Mouse (Mus musculus): ENCODE data around the gene Ttyh3. TPM values are rescaled to one million over a fixed set of nuclear protein-coding genes. Genes with fewer than 3 reads are reported as not detected.

The Ttyh3 gene
- polyA plus RNA-seq, 1 experiment from 2014 or later: 19.8 TPM

- Histone ChIP-seq H3K9ac (replicated peaks; ENCODE audit: low read depth) (no peak overlapping the region), H3K9me3 (ENCODE audit: low read length) (no peaks in the 10 kb centered on the region), H3K36me3 (ENCODE audit: insufficient read depth, low read length) (no peaks in the 10 kb centered on the region), H3K27me3 (replicated peaks; ENCODE audit: insufficient read depth, low read length) (no peaks in the 10 kb centered on the region), H3K27ac (ENCODE audit: low read length) (no peak overlapping the region), H3K4me3 (ENCODE audit: low read depth, low read length) (no peak overlapping the region), H3K4me2 (replicated peaks; ENCODE audit: low read depth, low read length) (no peak overlapping the region), H3K4me1 (ENCODE audit: insufficient read depth, low read depth, low read length) (no peaks in the 10 kb centered on the region)
- TF ChIP-seq EP300 (IDR thresholded peaks at IDR 0.05): no peak
- TF ChIP-seq CTCF (IDR thresholded peaks at IDR 0.05): no peak
- ATAC-seq (peak; percentile 67), DNase-seq (ENCODE audit: low spot score) (peak; percentile 28)
- 17% methylated on average over 4 of the region's 5 CpGs for whole genome bisulfite sequencing
Measured at GRCm38 (mm10) chr5:140581569-140581968, 67.3 kb downstream of the Ttyh3 start.

- Histone ChIP-seq H3K4me2 (replicated peaks; ENCODE audit: low read depth, low read length) (no peak overlapping the region), H3K36me3 (ENCODE audit: insufficient read depth, low read length) (no peaks in the 10 kb centered on the region), H3K27ac (ENCODE audit: low read length) (no peak overlapping the region), H3K9me3 (ENCODE audit: low read length) (no peaks in the 10 kb centered on the region), H3K4me3 (ENCODE audit: low read depth, low read length) (no peak overlapping the region), H3K9ac (replicated peaks; ENCODE audit: low read depth) (no peak overlapping the region), H3K4me1 (ENCODE audit: insufficient read depth, low read depth, low read length) (no peaks in the 10 kb centered on the region), H3K27me3 (replicated peaks; ENCODE audit: insufficient read depth, low read length) (no peaks in the 10 kb centered on the region)
- DNase-seq (ENCODE audit: low spot score) (no peak), ATAC-seq (no peak)
- WGBS: 64% methylated on average over 3 of the region's 6 CpGs
- TF ChIP-seq EP300 (IDR thresholded peaks at IDR 0.05): no peak
- no peak for TF ChIP-seq CTCF (IDR thresholded peaks at IDR 0.05)
Measured at GRCm38 (mm10) chr5:140579771-140580170, 69.1 kb downstream of the Ttyh3 start.

GRCm38 (mm10) chr5:140579221-140579620 lies 69.6 kb downstream of the Ttyh3 start:
- no peak for DNase-seq (ENCODE audit: low spot score)
- no peaks in the 10 kb centered on the region for H3K9me3 ChIP-seq (ENCODE audit: low read length)
- TF ChIP-seq EP300 (IDR thresholded peaks at IDR 0.05) (no peak), CTCF (IDR thresholded peaks at IDR 0.05) (no peak)
- 62% methylated on average over 9 of the region's 9 CpGs for WGBS
- H3K9ac ChIP-seq (replicated peaks; ENCODE audit: low read depth): no peak overlapping the region
- no peak overlapping the region for H3K4me2 ChIP-seq (replicated peaks; ENCODE audit: low read depth, low read length)
- no peak for ATAC-seq
- no peak overlapping the region for H3K4me3 ChIP-seq (ENCODE audit: low read depth, low read length)
- no peaks in the 10 kb centered on the region for H3K4me1 ChIP-seq (ENCODE audit: insufficient read depth, low read depth, low read length)
- no peaks in the 10 kb centered on the region for H3K27me3 ChIP-seq (replicated peaks; ENCODE audit: insufficient read depth, low read length)
- no peak overlapping the region for H3K27ac ChIP-seq (ENCODE audit: low read length)
- H3K36me3 ChIP-seq (ENCODE audit: insufficient read depth, low read length): no peaks in the 10 kb centered on the region

- Histone ChIP-seq H3K9me3 (ENCODE audit: low read length) (no peaks in the 10 kb centered on the region), H3K9ac (replicated peaks; ENCODE audit: low read depth) (no peak overlapping the region), H3K4me2 (replicated peaks; ENCODE audit: low read depth, low read length) (no peak overlapping the region), H3K36me3 (ENCODE audit: insufficient read depth, low read length) (no peaks in the 10 kb centered on the region), H3K4me3 (ENCODE audit: low read depth, low read length) (no peak overlapping the region), H3K27ac (ENCODE audit: low read length) (no peak overlapping the region), H3K4me1 (ENCODE audit: insufficient read depth, low read depth, low read length) (no peaks in the 10 kb centered on the region), H3K27me3 (replicated peaks; ENCODE audit: insufficient read depth, low read length) (no peaks in the 10 kb centered on the region)
- ATAC-seq (no peak), DNase-seq (ENCODE audit: low spot score) (no peak)
- WGBS: 39% methylated on average over 5 of the region's 5 CpGs
- no peak for TF ChIP-seq EP300 (IDR thresholded peaks at IDR 0.05)
- TF ChIP-seq CTCF (IDR thresholded peaks at IDR 0.05): no peak
Measured at GRCm38 (mm10) chr5:140575381-140575866, 73.4 kb downstream of the Ttyh3 start.

GRCm38 (mm10) chr5:140572611-140573010 lies 76.2 kb downstream of the Ttyh3 start:
- 58% methylated on average over 6 of the region's 6 CpGs for whole genome bisulfite sequencing
- peak; percentile 45 for ATAC-seq
- no peak overlapping the region for H3K27ac ChIP-seq (ENCODE audit: low read length)

GRCm38 (mm10) chr5:140571673-140572072 lies 77.2 kb downstream of the Ttyh3 start:
- WGBS: 52% methylated on average over 10 of the region's 10 CpGs
- H3K27me3 ChIP-seq (replicated peaks; ENCODE audit: insufficient read depth, low read length): no peaks in the 10 kb centered on the region

More at GRCm38 (mm10) chr5:140572611-140573010, 76.2 kb downstream of the Ttyh3 start:
- no peaks in the 10 kb centered on the region for H3K36me3 ChIP-seq (ENCODE audit: insufficient read depth, low read length)
- peaks cover 3% of the 10 kb centered on the region; the same call in 1 of the 2 replicates for H3K4me1 ChIP-seq (ENCODE audit: insufficient read depth, low read depth, low read length)
- H3K9me3 ChIP-seq (ENCODE audit: low read length): no peaks in the 10 kb centered on the region
- H3K27me3 ChIP-seq (replicated peaks; ENCODE audit: insufficient read depth, low read length): no peaks in the 10 kb centered on the region
- no peak overlapping the region for H3K4me2 ChIP-seq (replicated peaks; ENCODE audit: low read depth, low read length)
- DNase-seq (ENCODE audit: low spot score): no peak
- no peak overlapping the region for H3K9ac ChIP-seq (replicated peaks; ENCODE audit: low read depth)
- H3K4me3 ChIP-seq (ENCODE audit: low read depth, low read length): no peak overlapping the region
- TF ChIP-seq EP300 (IDR thresholded peaks at IDR 0.05) (no peak), CTCF (IDR thresholded peaks at IDR 0.05) (no peak)

More at GRCm38 (mm10) chr5:140571673-140572072, 77.2 kb downstream of the Ttyh3 start:
- no peak overlapping the region for H3K4me3 ChIP-seq (ENCODE audit: low read depth, low read length)
- no peak overlapping the region for H3K4me2 ChIP-seq (replicated peaks; ENCODE audit: low read depth, low read length)
- H3K4me1 ChIP-seq (ENCODE audit: insufficient read depth, low read depth, low read length): peaks cover 3% of the 10 kb centered on the region; the same call in 1 of the 2 replicates
- no peak for DNase-seq (ENCODE audit: low spot score)
- H3K9me3 ChIP-seq (ENCODE audit: low read length): no peaks in the 10 kb centered on the region
- no peaks in the 10 kb centered on the region for H3K36me3 ChIP-seq (ENCODE audit: insufficient read depth, low read length)
- no peak for TF ChIP-seq CTCF (IDR thresholded peaks at IDR 0.05)
- TF ChIP-seq EP300 (IDR thresholded peaks at IDR 0.05): no peak
- peak; percentile 36; the same call in 1 of the 2 replicates for ATAC-seq
- no peak overlapping the region for H3K27ac ChIP-seq (ENCODE audit: low read length)
- no peak overlapping the region for H3K9ac ChIP-seq (replicated peaks; ENCODE audit: low read depth)

Measured in lung, postnatal 0 days (tissue).